Mouse (Mus musculus) CH12.LX (cell line): ENCODE results near the gene Myo3b.
A peak's percentile ranks its signal among the peaks of the same experiment; 100 is the strongest.

ENCODE experiments used
- CTCF ChIP-seq, 2 experiments: IDR thresholded peaks in 1 of 2; conservative IDR thresholded peaks in 1 of 2; 2 replicates each; pipeline ENCODE4 v1.5.1; 2011 to 2012; ENCODE audit warnings: low read depth in 2 of 2, low read length in 2 of 2, improper control_type of control experiment in 1 of 2, inconsistent platforms in 1 of 2, mild to moderate bottlenecking in 1 of 2, moderate library complexity in 1 of 2
- EP300 ChIP-seq: IDR thresholded peaks from 2 replicates; pipeline ENCODE4 v1.6.1; 2011; ENCODE audit warnings: low read length, improper control_type of control experiment
- HCFC1 ChIP-seq: IDR thresholded peaks from 2 replicates; pipeline ENCODE4 v1.6.1; 2012; ENCODE audit warnings: low read depth, mild to moderate bottlenecking, inconsistent platforms, low read length, improper control_type of control experiment
- MXI1 ChIP-seq: IDR thresholded peaks from 2 replicates; pipeline ENCODE4 v1.6.1; 2011; ENCODE audit warnings: mild to moderate bottlenecking, low read depth, low read length, improper control_type of control experiment
- SMC3 ChIP-seq: IDR thresholded peaks from 2 replicates; pipeline ENCODE4 v1.6.1; 2011; ENCODE audit warnings: low read depth, low read length, improper control_type of control experiment
- UBTF ChIP-seq: IDR thresholded peaks from 2 replicates; pipeline ENCODE4 v1.6.1; 2012; ENCODE audit warnings: low read depth, mild to moderate bottlenecking, inconsistent platforms, low read length, improper control_type of control experiment, moderate library complexity

DNA sequence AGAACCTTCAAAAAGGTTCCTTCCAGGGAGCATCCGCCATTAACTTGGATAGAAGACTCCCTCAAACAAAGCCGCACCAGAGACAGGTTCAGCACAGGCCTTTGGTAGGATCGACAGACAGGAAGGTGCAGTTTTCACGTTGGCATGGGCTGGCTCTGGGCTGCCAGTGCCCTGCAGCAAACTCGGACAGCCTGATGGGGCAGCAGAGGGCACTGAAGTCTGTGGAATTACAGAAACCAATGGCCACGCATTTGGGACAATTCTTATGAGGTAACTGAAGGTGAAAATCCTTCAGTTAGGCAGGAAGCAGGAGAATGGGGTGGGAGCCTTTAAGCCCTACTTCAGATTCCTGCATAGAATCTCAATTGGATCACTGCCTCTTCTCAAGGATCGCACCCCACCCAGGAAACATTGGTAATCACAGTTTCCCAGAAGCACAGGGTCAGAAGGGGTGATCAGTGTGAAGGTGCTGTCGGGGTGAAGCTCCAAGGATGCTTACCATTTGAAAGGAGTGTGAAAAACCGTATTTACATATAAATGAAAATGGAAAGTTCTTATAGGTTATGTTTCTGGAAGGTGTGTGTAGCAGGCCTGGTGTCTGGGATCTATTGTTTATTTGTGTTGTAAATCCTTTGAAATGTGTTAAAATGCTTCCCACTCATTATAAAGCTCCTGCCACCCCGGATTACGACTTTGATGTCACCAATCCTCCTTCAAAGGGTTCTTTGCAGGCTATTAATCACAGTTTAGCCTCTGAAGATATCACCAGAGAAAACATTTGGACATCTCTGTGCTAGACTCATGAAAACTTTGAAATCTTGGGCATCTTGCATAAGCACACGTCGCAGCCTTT lies 239.7 kb downstream of the Myo3b start:
- TF ChIP-seq CTCF (conservative IDR thresholded peaks at IDR 0.05 in 1 of 2, IDR thresholded peaks at IDR 0.05 in 1 of 2; ENCODE audit: low read depth in 2 of 2, low read length in 2 of 2) (peak in 1 of 2 experiments; percentile 50; a peak in 2 of 4 replicates), EP300 (no peak), HCFC1 (no peak), MXI1 (no peak), UBTF (no peak), SMC3 (peak; percentile 29)
